Mouse (Mus musculus) liver, embryonic 11.5 days (tissue): ENCODE data around the gene A930033H14Rik. TPM values are rescaled to one million over a fixed set of nuclear protein-coding genes. Genes with fewer than 3 reads are reported as not detected.

ENCODE experiments used
- ATAC-seq: fragments of 200-750 bp; cut with Nextera tagmentation; replicated peaks from 2 replicates; pipeline ENCODE4 v1.8.0; 2017; ENCODE audit warnings: moderate number of reproducible peaks, mild to moderate bottlenecking, moderate TSS enrichment, moderate library complexity; ENCODE audit not compliant: low FRiP score
- DNase-seq: peaks from one replicate; pipeline ENCODE4 v3.0.0-alpha.2; 2017; ENCODE audit warnings: low spot score
- H3K27ac ChIP-seq: fragments of 300-500 bp; sonication (generic); 2 replicates; pipeline ENCODE4 v1.5.1; 2014; ENCODE audit warnings: mild to moderate bottlenecking, low read depth, low read length, control low read depth
- H3K27me3 ChIP-seq: fragments of 300-500 bp; sonication (generic); replicated peaks from 2 replicates; pipeline ENCODE4 v1.6.1; 2014; ENCODE audit warnings: low read length, mixed read lengths; ENCODE audit not compliant: control insufficient read depth, insufficient read depth
- H3K36me3 ChIP-seq: fragments of 300-500 bp; sonication (generic); 2 replicates; pipeline ENCODE4 v1.6.1; 2014; ENCODE audit warnings: mild to moderate bottlenecking, low read length, moderate library complexity, mixed read lengths; ENCODE audit not compliant: control insufficient read depth, insufficient read depth
- H3K4me1 ChIP-seq: fragments of 300-500 bp; sonication (generic); replicated peaks from 2 replicates; pipeline ENCODE4 v1.6.1; 2014; ENCODE audit warnings: low read length, mixed read lengths; ENCODE audit not compliant: control insufficient read depth, insufficient read depth
- H3K4me2 ChIP-seq: fragments of 300-500 bp; sonication (generic); 2 replicates; pipeline ENCODE4 v1.6.1; 2014; ENCODE audit warnings: mild to moderate bottlenecking, control low read depth, moderate library complexity
- H3K4me3 ChIP-seq: fragments of 300-500 bp; sonication (generic); 2 replicates; pipeline ENCODE4 v1.5.1; 2014; ENCODE audit warnings: low read depth, low read length, control low read depth
- H3K9ac ChIP-seq: fragments of 300-500 bp; sonication (generic); 2 replicates; pipeline ENCODE4 v1.6.1; 2014; ENCODE audit warnings: low read depth, low read length, control low read depth
- H3K9me3 ChIP-seq: fragments of 300-500 bp; sonication (generic); 2 replicates; pipeline ENCODE4 v1.6.1; 2016; ENCODE audit warnings: low read length, inconsistent platforms, mixed read lengths; ENCODE audit not compliant: control insufficient read depth
- WGBS: fragments of 180-500 bp; shearing (Covaris S2); extraction: QIAGEN DNeasy Blood & Tissue Kit; methylation state at CpG from one replicate; pipeline ENCODE4 v1.1.7; 2014; 5-methylcytosine and 5-hydroxymethylcytosine counted together
- polyA plus RNA-seq: library from polyadenylated mRNA; unstranded; fragments of >200 nt; fragmentation: Nextera tagmentation; extraction: Ambion mirVana; gene quantifications from 2 replicates; pipeline ENCODE4 v1.2.1, GENCODE M21; 2014

The A930033H14Rik gene
- polyA plus RNA-seq, 1 experiment from 2014 or later: 1.1 TPM

- Histone ChIP-seq H3K27me3 (no peaks in the 10 kb centered on the region), H3K4me2 (no peak overlapping the region), H3K9ac (no peak overlapping the region), H3K36me3 (no peaks in the 10 kb centered on the region), H3K9me3 (no peaks in the 10 kb centered on the region), H3K27ac (no peak overlapping the region), H3K4me3 (no peak overlapping the region), H3K4me1 (no peaks in the 10 kb centered on the region)
- no peak for ATAC-seq
- DNase-seq: no peak
- 82% methylated on average over 4 of the region's 4 CpGs for WGBS
These were observed 32.3 kb upstream of the A930033H14Rik start for GRCm38 (mm10) chr10:69245151-69245550.

GRCm38 (mm10) chr10:69240530-69240929, 27.6 kb upstream of the A930033H14Rik start:
- DNase-seq (no peak), ATAC-seq (no peak)
- no peaks in the 10 kb centered on the region for H3K4me1 ChIP-seq
- H3K36me3 ChIP-seq: 0 out of 2 replicates have a peak, but pooled peaks cover 2% of the 10 kb centered on the region
- no peaks in the 10 kb centered on the region for H3K27me3 ChIP-seq
- 76% methylated on average over 2 of the region's 2 CpGs for WGBS
- H3K4me3 ChIP-seq: no peak overlapping the region
- no peak overlapping the region for H3K27ac ChIP-seq
- H3K4me2 ChIP-seq: no peak overlapping the region
- no peaks in the 10 kb centered on the region for H3K9me3 ChIP-seq
- H3K9ac ChIP-seq: no peak overlapping the region

- no peak for DNase-seq
- 68% methylated on average over 6 of the region's 6 CpGs for WGBS
- Histone ChIP-seq H3K9ac (no peak overlapping the region), H3K27me3 (no peaks in the 10 kb centered on the region), H3K36me3 (0 out of 2 replicates have a peak, but pooled peaks cover 2% of the 10 kb centered on the region), H3K4me3 (no peak overlapping the region), H3K4me1 (no peaks in the 10 kb centered on the region), H3K4me2 (no peak overlapping the region), H3K9me3 (no peaks in the 10 kb centered on the region), H3K27ac (no peak overlapping the region)
- ATAC-seq: no peak
These were observed 25.4 kb upstream of the A930033H14Rik start for GRCm38 (mm10) chr10:69238311-69238710.

GRCm38 (mm10) chr10:69237781-69238180, 24.9 kb upstream of the A930033H14Rik start:
- Histone ChIP-seq H3K4me2 (no peak overlapping the region), H3K27ac (no peak overlapping the region), H3K9me3 (no peaks in the 10 kb centered on the region), H3K4me3 (no peak overlapping the region), H3K27me3 (no peaks in the 10 kb centered on the region), H3K4me1 (no peaks in the 10 kb centered on the region), H3K9ac (no peak overlapping the region), H3K36me3 (0 out of 2 replicates have a peak, but pooled peaks cover 2% of the 10 kb centered on the region)
- ATAC-seq (no peak), DNase-seq (no peak)
- 89% methylated on average over 9 of the region's 9 CpGs for WGBS

GRCm38 (mm10) chr10:69237185-69237584, 24.3 kb upstream of the A930033H14Rik start:
- H3K4me1 ChIP-seq: no peaks in the 10 kb centered on the region
- DNase-seq: no peak
- H3K9me3 ChIP-seq: no peaks in the 10 kb centered on the region
- no peak overlapping the region for H3K9ac ChIP-seq
- no peak overlapping the region for H3K4me2 ChIP-seq
- no peak for ATAC-seq
- no peak overlapping the region for H3K27ac ChIP-seq
- H3K27me3 ChIP-seq: no peaks in the 10 kb centered on the region
- H3K4me3 ChIP-seq: no peak overlapping the region
- 71% methylated on average over 3 of the region's 3 CpGs for WGBS
- 0 out of 2 replicates have a peak, but pooled peaks cover 2% of the 10 kb centered on the region for H3K36me3 ChIP-seq

GRCm38 (mm10) chr10:69225951-69226350, 13.1 kb upstream of the A930033H14Rik start:
- Histone ChIP-seq H3K9me3 (no peaks in the 10 kb centered on the region), H3K27ac (no peak overlapping the region), H3K4me3 (no peak overlapping the region), H3K4me2 (no peak overlapping the region), H3K4me1 (no peaks in the 10 kb centered on the region), H3K36me3 (no peaks in the 10 kb centered on the region; the same call in 1 of the 2 replicates), H3K27me3 (no peaks in the 10 kb centered on the region), H3K9ac (no peak overlapping the region)
- ATAC-seq (no peak), DNase-seq (no peak)
- 87% methylated on average over 8 of the region's 8 CpGs for WGBS

- Histone ChIP-seq H3K4me3 (no peak overlapping the region), H3K27me3 (no peaks in the 10 kb centered on the region), H3K4me2 (no peak overlapping the region), H3K9me3 (no peaks in the 10 kb centered on the region), H3K4me1 (no peaks in the 10 kb centered on the region), H3K27ac (no peak overlapping the region), H3K36me3 (no peaks in the 10 kb centered on the region; the same call in 1 of the 2 replicates), H3K9ac (no peak overlapping the region)
- WGBS: 87% methylated on average over 5 of the region's 5 CpGs
- DNase-seq (no peak), ATAC-seq (no peak)
These were observed 12.6 kb upstream of the A930033H14Rik start for GRCm38 (mm10) chr10:69225471-69225870.

- no peak overlapping the region for H3K9ac ChIP-seq
- WGBS: 76% methylated on average over 7 of the region's 7 CpGs
- H3K36me3 ChIP-seq: no peaks in the 10 kb centered on the region; the same call in 1 of the 2 replicates
- no peaks in the 10 kb centered on the region for H3K27me3 ChIP-seq
- H3K4me3 ChIP-seq: no peak overlapping the region
- H3K4me1 ChIP-seq: peaks cover 2% of the 10 kb centered on the region
- no peak overlapping the region for H3K27ac ChIP-seq
- ATAC-seq: no peak
- H3K9me3 ChIP-seq: no peaks in the 10 kb centered on the region
- DNase-seq: no peak
- H3K4me2 ChIP-seq: no peak overlapping the region
These were observed 11.4 kb upstream of the A930033H14Rik start for GRCm38 (mm10) chr10:69224276-69224675.

GRCm38 (mm10) chr10:69223232-69223631, 10.3 kb upstream of the A930033H14Rik start:
- no peak overlapping the region for H3K27ac ChIP-seq
- ATAC-seq (no peak), DNase-seq (no peak)
- no peak overlapping the region for H3K4me2 ChIP-seq
- no peaks in the 10 kb centered on the region; the same call in 1 of the 2 replicates for H3K36me3 ChIP-seq
- peaks cover 11% of the 10 kb centered on the region for H3K4me1 ChIP-seq
- no peak overlapping the region for H3K9ac ChIP-seq
- no peak overlapping the region for H3K4me3 ChIP-seq
- 88% methylated on average over 4 of the region's 4 CpGs for WGBS
- H3K27me3 ChIP-seq: no peaks in the 10 kb centered on the region
- H3K9me3 ChIP-seq: no peaks in the 10 kb centered on the region
